Mouse (Mus musculus): Measurements from ENCODE around the gene Zfp428.

- TF ChIP-seq CTCF (IDR thresholded peaks at IDR 0.05; ENCODE audit: low read depth) (no peak), EP300 (IDR thresholded peaks at IDR 0.05; ENCODE audit: low read depth) (no peak)
These were observed 47.0 kb upstream of the Zfp428 start for GRCm38 (mm10) chr7:24459843-24460242.

All from heart, postnatal 0 days (tissue).